Mouse (Mus musculus) ES-E14 (cell line): ENCODE results near the gene Dalrd3.

Source experiments
- HCFC1 ChIP-seq: IDR thresholded peaks from 2 replicates; pipeline ENCODE4 v1.6.1; 2012; ENCODE audit warnings: low read length, inconsistent platforms, borderline replicate concordance; ENCODE audit not compliant: insufficient read depth
- MAFK ChIP-seq: IDR thresholded peaks from 2 replicates; pipeline ENCODE4 v1.6.1; 2014; ENCODE audit warnings: mild to moderate bottlenecking, low read depth, low read length, inconsistent platforms; ENCODE audit not compliant: insufficient read depth
- ZC3H11A ChIP-seq: IDR thresholded peaks from 2 replicates; pipeline ENCODE4 v1.6.1; 2012; ENCODE audit warnings: low read depth, mild to moderate bottlenecking, inconsistent platforms, low read length, borderline replicate concordance
- ZNF384 ChIP-seq: IDR thresholded peaks from 2 replicates; pipeline ENCODE4 v1.6.1; 2012; ENCODE audit warnings: low read depth, low read length, inconsistent platforms

- TF ChIP-seq ZC3H11A, result no peak
- no peak for TF ChIP-seq ZNF384
- TF ChIP-seq HCFC1, result no peak
- TF ChIP-seq MAFK, result no peak
Measured at GRCm38 (mm10) chr9:108572321-108572720, 2.6 kb downstream of the Dalrd3 start.
